Mouse (Mus musculus): Measurements from ENCODE around the gene Zfand2a. TPM values are rescaled to one million over a fixed set of nuclear protein-coding genes. Genes with fewer than 3 reads are reported as not detected.

The Zfand2a gene
- polyA plus RNA-seq, 1 experiment from 2014 or later = 5.8 TPM

GRCm38 (mm10) chr5:139445258-139445657, 39.1 kb downstream of the Zfand2a start:
- Histone ChIP-seq H3K4me3 (ENCODE audit: low read depth, low read length) (no peak overlapping the region), H3K27ac (ENCODE audit: low read length) (no peak overlapping the region), H3K9ac (replicated peaks; ENCODE audit: low read depth, low read length) (no peak overlapping the region), H3K27me3 (ENCODE audit: control insufficient read depth, insufficient read depth, low read length) (no peaks in the 10 kb centered on the region), H3K4me1 (ENCODE audit: control insufficient read depth, insufficient read depth, low read length) (peaks cover 5% of the 10 kb centered on the region), H3K36me3 (ENCODE audit: control insufficient read depth, insufficient read depth, low read length) (no peaks in the 10 kb centered on the region), H3K9me3 (ENCODE audit: control insufficient read depth, low read depth, low read length) (no peaks in the 10 kb centered on the region), H3K4me2 (replicated peaks; ENCODE audit: low read depth, low read length) (no peak overlapping the region)
- WGBS = 86% methylated on average over 8 of the region's 8 CpGs
- ATAC-seq (ENCODE audit: insufficient number of reproducible peaks, insufficient read depth, low FRiP score, low read depth) = no peak

- no peaks in the 10 kb centered on the region for H3K9me3 ChIP-seq (ENCODE audit: control insufficient read depth, low read depth, low read length)
- H3K27ac ChIP-seq (ENCODE audit: low read length) = no peak overlapping the region
- H3K36me3 ChIP-seq (ENCODE audit: control insufficient read depth, insufficient read depth, low read length) = no peaks in the 10 kb centered on the region
- H3K4me1 ChIP-seq (ENCODE audit: control insufficient read depth, insufficient read depth, low read length) = no peaks in the 10 kb centered on the region; the same call in 1 of the 2 replicates
- ATAC-seq (ENCODE audit: insufficient number of reproducible peaks, insufficient read depth, low FRiP score, low read depth) = no peak
- H3K4me2 ChIP-seq (replicated peaks; ENCODE audit: low read depth, low read length) = no peak overlapping the region
- H3K9ac ChIP-seq (replicated peaks; ENCODE audit: low read depth, low read length) = no peak overlapping the region
- H3K27me3 ChIP-seq (ENCODE audit: control insufficient read depth, insufficient read depth, low read length) = no peaks in the 10 kb centered on the region
- WGBS = 64% methylated on average over 4 of the region's 4 CpGs
- H3K4me3 ChIP-seq (ENCODE audit: low read depth, low read length) = no peak overlapping the region
Observed at GRCm38 (mm10) chr5:139442962-139443361, 41.4 kb downstream of the Zfand2a start.

- WGBS = 66% methylated on average over 12 of the region's 12 CpGs
- Histone ChIP-seq H3K27ac (ENCODE audit: low read length) (no peak overlapping the region), H3K9ac (replicated peaks; ENCODE audit: low read depth, low read length) (no peak overlapping the region), H3K4me2 (replicated peaks; ENCODE audit: low read depth, low read length) (no peak overlapping the region), H3K36me3 (ENCODE audit: control insufficient read depth, insufficient read depth, low read length) (no peaks in the 10 kb centered on the region), H3K4me3 (ENCODE audit: low read depth, low read length) (no peak overlapping the region), H3K4me1 (ENCODE audit: control insufficient read depth, insufficient read depth, low read length) (no peaks in the 10 kb centered on the region; the same call in 1 of the 2 replicates), H3K9me3 (ENCODE audit: control insufficient read depth, low read depth, low read length) (no peaks in the 10 kb centered on the region), H3K27me3 (ENCODE audit: control insufficient read depth, insufficient read depth, low read length) (no peaks in the 10 kb centered on the region)
- no peak for ATAC-seq (ENCODE audit: insufficient number of reproducible peaks, insufficient read depth, low FRiP score, low read depth)
Observed at GRCm38 (mm10) chr5:139442428-139442827, 41.9 kb downstream of the Zfand2a start.

GRCm38 (mm10) chr5:139441726-139442018, 42.7 kb downstream of the Zfand2a start:
- H3K36me3 ChIP-seq (ENCODE audit: control insufficient read depth, insufficient read depth, low read length) = no peaks in the 10 kb centered on the region
- no peaks in the 10 kb centered on the region; the same call in 1 of the 2 replicates for H3K4me1 ChIP-seq (ENCODE audit: control insufficient read depth, insufficient read depth, low read length)
- H3K27ac ChIP-seq (ENCODE audit: low read length) = no peak overlapping the region
- H3K27me3 ChIP-seq (ENCODE audit: control insufficient read depth, insufficient read depth, low read length) = no peaks in the 10 kb centered on the region
- no peak for ATAC-seq (ENCODE audit: insufficient number of reproducible peaks, insufficient read depth, low FRiP score, low read depth)
- H3K9me3 ChIP-seq (ENCODE audit: control insufficient read depth, low read depth, low read length) = no peaks in the 10 kb centered on the region
- WGBS = 93% methylated on average over 2 of the region's 2 CpGs
- no peak overlapping the region for H3K4me3 ChIP-seq (ENCODE audit: low read depth, low read length)
- no peak overlapping the region for H3K9ac ChIP-seq (replicated peaks; ENCODE audit: low read depth, low read length)
- H3K4me2 ChIP-seq (replicated peaks; ENCODE audit: low read depth, low read length) = no peak overlapping the region

- no peak for ATAC-seq (ENCODE audit: insufficient number of reproducible peaks, insufficient read depth, low FRiP score, low read depth)
- Histone ChIP-seq H3K9ac (replicated peaks; ENCODE audit: low read depth, low read length) (no peak overlapping the region), H3K27ac (ENCODE audit: low read length) (no peak overlapping the region), H3K27me3 (ENCODE audit: control insufficient read depth, insufficient read depth, low read length) (no peaks in the 10 kb centered on the region), H3K9me3 (ENCODE audit: control insufficient read depth, low read depth, low read length) (no peaks in the 10 kb centered on the region), H3K4me2 (replicated peaks; ENCODE audit: low read depth, low read length) (no peak overlapping the region), H3K36me3 (ENCODE audit: control insufficient read depth, insufficient read depth, low read length) (no peaks in the 10 kb centered on the region), H3K4me1 (ENCODE audit: control insufficient read depth, insufficient read depth, low read length) (no peaks in the 10 kb centered on the region; the same call in 1 of the 2 replicates), H3K4me3 (ENCODE audit: low read depth, low read length) (no peak overlapping the region)
- 95% methylated on average over 11 of the region's 11 CpGs for WGBS
Observed at GRCm38 (mm10) chr5:139440926-139441725, 43.2 kb downstream of the Zfand2a start.

GRCm38 (mm10) chr5:139440451-139440850, 43.9 kb downstream of the Zfand2a start:
- no peak for ATAC-seq (ENCODE audit: insufficient number of reproducible peaks, insufficient read depth, low FRiP score, low read depth)
- 87% methylated on average over 5 of the region's 5 CpGs for WGBS

GRCm38 (mm10) chr5:139438440-139438839, 45.9 kb downstream of the Zfand2a start:
- ATAC-seq (ENCODE audit: insufficient number of reproducible peaks, insufficient read depth, low FRiP score, low read depth) = no peak
- Histone ChIP-seq H3K9me3 (ENCODE audit: control insufficient read depth, low read depth, low read length) (no peaks in the 10 kb centered on the region), H3K9ac (replicated peaks; ENCODE audit: low read depth, low read length) (no peak overlapping the region), H3K27me3 (ENCODE audit: control insufficient read depth, insufficient read depth, low read length) (no peaks in the 10 kb centered on the region), H3K4me1 (ENCODE audit: control insufficient read depth, insufficient read depth, low read length) (no peaks in the 10 kb centered on the region), H3K4me3 (ENCODE audit: low read depth, low read length) (no peak overlapping the region), H3K4me2 (replicated peaks; ENCODE audit: low read depth, low read length) (no peak overlapping the region), H3K27ac (ENCODE audit: low read length) (no peak overlapping the region), H3K36me3 (ENCODE audit: control insufficient read depth, insufficient read depth, low read length) (no peaks in the 10 kb centered on the region)
- WGBS = 87% methylated on average over 12 of the region's 12 CpGs

More at GRCm38 (mm10) chr5:139440451-139440850, 43.9 kb downstream of the Zfand2a start:
- H3K36me3 ChIP-seq (ENCODE audit: control insufficient read depth, insufficient read depth, low read length) = no peaks in the 10 kb centered on the region
- no peaks in the 10 kb centered on the region for H3K4me1 ChIP-seq (ENCODE audit: control insufficient read depth, insufficient read depth, low read length)
- H3K27me3 ChIP-seq (ENCODE audit: control insufficient read depth, insufficient read depth, low read length) = no peaks in the 10 kb centered on the region
- no peak overlapping the region for H3K4me3 ChIP-seq (ENCODE audit: low read depth, low read length)
- H3K27ac ChIP-seq (ENCODE audit: low read length) = no peak overlapping the region
- H3K9ac ChIP-seq (replicated peaks; ENCODE audit: low read depth, low read length) = no peak overlapping the region
- H3K9me3 ChIP-seq (ENCODE audit: control insufficient read depth, low read depth, low read length) = no peaks in the 10 kb centered on the region
- no peak overlapping the region for H3K4me2 ChIP-seq (replicated peaks; ENCODE audit: low read depth, low read length)

- Histone ChIP-seq H3K4me3 (ENCODE audit: low read depth, low read length) (no peak overlapping the region), H3K36me3 (ENCODE audit: control insufficient read depth, insufficient read depth, low read length) (no peaks in the 10 kb centered on the region), H3K27ac (ENCODE audit: low read length) (no peak overlapping the region), H3K9me3 (ENCODE audit: control insufficient read depth, low read depth, low read length) (no peaks in the 10 kb centered on the region), H3K4me2 (replicated peaks; ENCODE audit: low read depth, low read length) (no peak overlapping the region), H3K9ac (replicated peaks; ENCODE audit: low read depth, low read length) (no peak overlapping the region), H3K27me3 (ENCODE audit: control insufficient read depth, insufficient read depth, low read length) (no peaks in the 10 kb centered on the region), H3K4me1 (ENCODE audit: control insufficient read depth, insufficient read depth, low read length) (no peaks in the 10 kb centered on the region)
- ATAC-seq (ENCODE audit: insufficient number of reproducible peaks, insufficient read depth, low FRiP score, low read depth) = no peak
- WGBS = 85% methylated on average over 4 of the region's 4 CpGs
Observed at GRCm38 (mm10) chr5:139437769-139438168, 46.6 kb downstream of the Zfand2a start.

- H3K36me3 ChIP-seq (ENCODE audit: control insufficient read depth, insufficient read depth, low read length) = no peaks in the 10 kb centered on the region
- H3K27ac ChIP-seq (ENCODE audit: low read length) = no peak overlapping the region
- H3K4me2 ChIP-seq (replicated peaks; ENCODE audit: low read depth, low read length) = no peak overlapping the region
- H3K9ac ChIP-seq (replicated peaks; ENCODE audit: low read depth, low read length) = no peak overlapping the region
- WGBS = 35% methylated on average over 8 of the region's 8 CpGs
- no peaks in the 10 kb centered on the region for H3K9me3 ChIP-seq (ENCODE audit: control insufficient read depth, low read depth, low read length)
- no peak for ATAC-seq (ENCODE audit: insufficient number of reproducible peaks, insufficient read depth, low FRiP score, low read depth)
- no peak overlapping the region for H3K4me3 ChIP-seq (ENCODE audit: low read depth, low read length)
- H3K27me3 ChIP-seq (ENCODE audit: control insufficient read depth, insufficient read depth, low read length) = no peaks in the 10 kb centered on the region
- no peaks in the 10 kb centered on the region; the same call in 1 of the 2 replicates for H3K4me1 ChIP-seq (ENCODE audit: control insufficient read depth, insufficient read depth, low read length)
Observed at GRCm38 (mm10) chr5:139434940-139435339, 49.4 kb downstream of the Zfand2a start.
